Mouse (Mus musculus): Measurements from ENCODE around the gene Gucy2e.

The Gucy2e gene

DNA sequence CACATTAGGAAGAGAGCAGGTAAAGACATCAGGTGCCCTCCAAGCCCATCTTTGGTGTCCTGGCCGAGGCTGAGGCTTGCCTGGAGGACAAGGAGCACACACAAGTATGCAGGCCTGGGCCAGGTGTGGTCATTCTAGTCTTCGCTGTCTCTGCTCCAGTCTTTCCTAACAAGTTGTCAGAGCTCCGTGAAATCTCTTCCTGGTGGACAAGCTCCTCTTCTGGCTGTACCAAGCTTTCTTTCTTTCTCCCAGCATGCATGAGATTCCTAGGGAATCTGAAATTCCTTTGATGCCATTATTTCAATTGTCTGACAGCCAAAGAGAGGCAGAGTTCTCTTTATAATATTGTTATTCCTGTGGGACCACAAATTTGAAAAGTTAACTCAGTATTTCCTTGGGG, 57.3 kb downstream of the Gucy2e start:
- in situ Hi-C loops (cut with MboI, MseI): no loop called here

DNA sequence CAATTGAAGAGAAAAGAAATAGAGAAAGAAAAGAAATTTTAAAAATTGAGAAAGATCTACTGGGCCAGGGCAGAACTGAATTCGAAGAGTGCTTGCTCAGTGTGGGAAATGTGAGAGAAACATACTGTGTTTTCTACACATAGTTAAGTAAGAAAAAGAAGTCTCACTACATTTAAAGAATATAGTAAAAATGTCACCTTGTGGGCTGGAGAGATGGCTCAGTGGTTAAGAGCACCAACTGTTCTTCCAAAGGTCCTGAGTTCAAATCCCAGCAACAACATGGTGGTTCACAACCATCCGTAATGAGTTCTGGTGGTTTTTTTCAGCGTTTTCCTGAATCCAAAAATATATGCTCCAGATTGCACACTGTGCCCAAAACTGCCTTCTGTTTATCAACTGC, 58.3 kb downstream of the Gucy2e start:
- in situ Hi-C loops (cut with MboI, MseI): no loop called here

DNA sequence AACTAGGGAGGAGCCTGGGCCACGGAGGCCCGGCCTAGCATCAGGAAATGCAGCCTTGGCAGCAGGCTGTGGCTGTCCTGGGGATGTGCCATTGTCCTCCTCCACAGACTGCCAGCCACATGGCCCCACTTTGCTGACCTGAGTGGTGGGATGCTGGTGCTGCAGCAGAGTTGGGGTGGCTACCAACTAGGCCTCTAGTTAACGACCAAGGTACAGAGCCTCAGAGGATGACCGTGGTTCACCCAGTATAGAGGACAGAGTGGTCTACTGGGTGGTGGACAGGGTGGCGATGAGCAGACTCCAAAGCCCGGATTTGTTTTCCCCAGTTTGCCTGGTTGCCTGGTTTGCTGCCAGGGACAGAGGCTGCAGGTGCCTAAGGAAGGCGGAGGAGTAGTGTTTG, 62.1 kb downstream of the Gucy2e start:
- in situ Hi-C loops (cut with MboI, MseI): loop anchor here (5.0 kb wide), 1 partner anchor 97 kb away; no protein-coding TSS in a partner anchor

DNA sequence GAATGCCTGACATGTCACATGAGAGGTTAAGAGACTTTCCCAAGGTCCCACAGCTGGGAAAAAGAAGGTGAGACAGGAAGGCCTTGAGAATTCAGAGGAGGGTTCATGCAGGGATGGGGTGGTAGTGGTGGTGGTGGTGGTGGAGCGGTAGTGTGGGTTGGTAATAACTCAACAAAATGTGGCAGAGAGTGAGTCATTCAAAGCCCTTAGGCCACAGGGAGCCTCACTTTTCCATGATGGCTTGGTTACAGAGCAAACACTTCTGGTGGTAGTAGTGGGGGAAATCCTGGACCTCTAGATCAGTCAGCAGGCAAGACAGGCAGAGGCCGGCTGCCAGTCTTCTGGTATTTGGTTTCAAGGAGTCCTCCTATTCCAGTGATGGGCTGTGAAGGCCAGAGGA, 64.2 kb downstream of the Gucy2e start:
- in situ Hi-C loops (cut with MboI, MseI): loop anchor here (5.0 kb wide), 1 partner anchor 95 kb away; no protein-coding TSS in a partner anchor

DNA sequence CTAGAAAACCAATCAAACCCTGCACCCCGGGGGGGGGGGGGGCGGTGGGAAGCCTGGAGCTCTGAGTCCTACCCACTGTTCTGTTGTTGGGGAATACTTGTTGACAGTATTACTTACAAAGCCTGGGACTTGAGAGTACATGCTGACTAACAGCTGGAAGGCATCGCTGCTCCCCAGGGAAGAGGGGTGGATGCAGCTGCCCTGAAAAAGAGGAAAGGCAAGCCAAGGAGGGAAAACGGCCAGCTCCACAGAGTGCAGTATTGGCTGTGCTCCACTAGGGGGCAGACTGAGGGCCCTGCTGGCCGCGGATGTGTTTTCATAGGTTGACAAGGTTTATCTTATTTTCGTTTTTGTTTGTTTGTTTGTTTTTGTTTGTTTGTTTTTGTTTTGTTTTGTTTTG, 65.2 kb downstream of the Gucy2e start:
- in situ Hi-C loops (cut with MboI, MseI): loop anchor here (5.0 kb wide), 1 partner anchor 94 kb away; no protein-coding TSS in a partner anchor

DNA sequence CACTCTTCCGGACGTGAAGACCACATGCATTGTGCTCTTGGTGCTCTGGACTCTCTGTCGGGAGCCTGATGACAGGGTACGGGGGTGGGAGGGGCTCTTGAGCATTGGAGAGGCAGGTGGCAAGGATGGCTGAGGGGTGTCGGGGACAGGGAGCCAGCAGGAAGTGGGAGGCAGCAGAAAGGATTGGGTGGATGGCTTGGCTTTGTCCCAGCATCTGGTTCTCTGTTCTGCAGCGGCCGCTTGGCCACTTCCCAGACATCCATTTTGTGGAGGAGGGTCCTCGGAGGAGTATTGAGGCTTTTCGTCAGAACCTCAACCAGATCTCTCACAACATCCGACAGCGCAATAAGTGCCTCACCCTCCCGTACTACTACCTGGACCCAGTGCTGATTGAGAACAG, 67.5 kb downstream of the Gucy2e start:
- in situ Hi-C loops (cut with MboI, MseI): no loop called here

Data from T-helper 2 cell (primary cell).